Mouse (Mus musculus) heart, postnatal 0 days (tissue): ENCODE data around the gene Ppme1. TPM values are rescaled to one million over a fixed set of nuclear protein-coding genes. Genes with fewer than 3 reads are reported as not detected.

ENCODE experiments used
- ATAC-seq: fragments of 200-750 bp; cut with Nextera tagmentation; 2 replicates; pipeline ENCODE4 v1.8.0; 2017; ENCODE audit warnings: low read depth, moderate number of reproducible peaks, moderate library complexity; ENCODE audit not compliant: insufficient read depth
- DNase-seq: peaks from one replicate; pipeline ENCODE4 v3.0.0-alpha.2; 2016; ENCODE audit warnings: low spot score
- H3K27ac ChIP-seq: fragments of 300-500 bp; sonication (generic); 2 replicates; pipeline ENCODE4 v1.5.1; 2014; ENCODE audit warnings: low read depth, mild to moderate bottlenecking
- H3K27me3 ChIP-seq: fragments of 300-500 bp; sonication (generic); 2 replicates; pipeline ENCODE4 v1.6.1; 2014; ENCODE audit warnings: low read length, mixed read lengths; ENCODE audit not compliant: control insufficient read depth, insufficient read depth
- H3K36me3 ChIP-seq: fragments of 300-500 bp; sonication (generic); replicated peaks from 2 replicates; pipeline ENCODE4 v1.6.1; 2014; ENCODE audit warnings: low read length, mixed read lengths; ENCODE audit not compliant: control insufficient read depth, insufficient read depth
- H3K4me1 ChIP-seq: fragments of 300-500 bp; sonication (generic); 2 replicates; pipeline ENCODE4 v1.6.1; 2014; ENCODE audit warnings: antibody characterized with exemption; ENCODE audit not compliant: control insufficient read depth, insufficient read depth
- H3K4me2 ChIP-seq: fragments of 300-500 bp; sonication (generic); 2 replicates; pipeline ENCODE4 v1.6.1; 2014; ENCODE audit warnings: low read depth, mild to moderate bottlenecking, low read length, moderate library complexity
- H3K4me3 ChIP-seq: fragments of 300-500 bp; sonication (generic); 2 replicates; pipeline ENCODE4 v1.5.1; 2014; ENCODE audit warnings: low read depth, low read length
- H3K9ac ChIP-seq: fragments of 300-500 bp; sonication (generic); replicated peaks from 2 replicates; pipeline ENCODE4 v1.6.1; 2014; ENCODE audit warnings: low read depth, low read length, mixed read lengths
- H3K9me3 ChIP-seq: fragments of 300-500 bp; sonication (generic); replicated peaks from 2 replicates; pipeline ENCODE4 v1.6.1; 2016; ENCODE audit warnings: low read length; ENCODE audit not compliant: control insufficient read depth
- CTCF ChIP-seq: IDR thresholded peaks from 2 replicates; pipeline ENCODE4 v1.5.1; 2016; ENCODE audit warnings: antibody characterized with exemption, control low read depth, low read depth
- EP300 ChIP-seq: IDR thresholded peaks from 2 replicates; pipeline ENCODE4 v1.6.1; 2016; ENCODE audit warnings: antibody characterized with exemption, low read depth
- WGBS: fragments of 180-500 bp; shearing (Covaris S2); extraction: QIAGEN DNeasy Blood & Tissue Kit; methylation state at CpG from one replicate; pipeline ENCODE4 v1.1.7; 2014; 5-methylcytosine and 5-hydroxymethylcytosine counted together
- polyA plus RNA-seq: library from polyadenylated mRNA; unstranded; fragments of >200 nt; fragmentation: Nextera tagmentation; extraction: Ambion mirVana; gene quantifications from 2 replicates; pipeline ENCODE4 v1.2.1, GENCODE M21; 2015
- total RNA-seq: library from RNA; depleted of rRNA; stranded (reverse); fragments of >200 nt; gene quantifications from 2 replicates; pipeline ENCODE4 v1.2.3, GENCODE M21; 2014; ENCODE audit warnings: low replicate concordance

Ppme1 gene
- total and polyA plus RNA-seq, 2 experiments from 2014 or later = 48.7 to 80.3 TPM

GRCm38 (mm10) chr7:100356324-100356723, 15.8 kb downstream of the Ppme1 start:
- WGBS = 80% methylated on average over 5 of the region's 5 CpGs
- ATAC-seq = no peak

GRCm38 (mm10) chr7:100354984-100355383, 17.1 kb downstream of the Ppme1 start:
- ATAC-seq = peak; percentile 96
- H3K36me3 ChIP-seq = peaks cover 12% of the 10 kb centered on the region; the same call in 1 of the 2 replicates
- H3K9me3 ChIP-seq = no peaks in the 10 kb centered on the region
- H3K4me3 ChIP-seq = no peak overlapping the region
- no peak overlapping the region for H3K4me2 ChIP-seq
- H3K27ac ChIP-seq = peak overlapping the region; percentile 91
- 44% methylated on average over 4 of the region's 4 CpGs for WGBS
- DNase-seq = peak; percentile 91
- peak; percentile 70; the same call in 1 of the 2 replicates for TF ChIP-seq EP300
- no peak for TF ChIP-seq CTCF
- no peaks in the 10 kb centered on the region for H3K27me3 ChIP-seq
- H3K9ac ChIP-seq = no peak overlapping the region
- H3K4me1 ChIP-seq = peaks cover 19% of the 10 kb centered on the region

More at GRCm38 (mm10) chr7:100356324-100356723, 15.8 kb downstream of the Ppme1 start:
- H3K9me3 ChIP-seq = no peaks in the 10 kb centered on the region
- H3K4me1 ChIP-seq = peaks cover 19% of the 10 kb centered on the region
- peaks cover 6% of the 10 kb centered on the region; the same call in 1 of the 2 replicates for H3K36me3 ChIP-seq
- peak overlapping the region; percentile 65 for H3K27ac ChIP-seq
- TF ChIP-seq CTCF = no peak
- no peak for TF ChIP-seq EP300
- H3K4me3 ChIP-seq = no peak overlapping the region
- no peaks in the 10 kb centered on the region for H3K27me3 ChIP-seq
- H3K4me2 ChIP-seq = no peak overlapping the region
- no peak overlapping the region for H3K9ac ChIP-seq
- DNase-seq = no peak

DNA sequence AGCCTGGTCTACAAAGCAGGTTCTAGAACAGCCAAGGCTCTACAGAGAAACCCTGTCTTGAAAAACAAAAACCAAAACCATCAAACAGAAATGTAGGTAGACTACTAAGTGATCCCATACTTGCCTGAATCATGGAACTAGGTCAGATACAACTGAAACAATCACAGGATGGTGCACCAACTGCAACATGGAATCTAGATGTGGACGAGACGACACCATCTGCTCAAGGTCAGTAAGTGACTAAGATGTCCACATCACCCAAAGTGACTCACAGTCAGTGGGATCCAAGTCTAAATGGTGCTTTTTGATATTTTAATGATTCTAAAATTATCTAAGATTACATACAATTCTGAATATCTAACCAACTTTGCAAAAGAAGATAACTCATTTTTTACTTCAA, 36.2 kb downstream of the Ppme1 start:
- Histone ChIP-seq H3K4me3 (no peak overlapping the region), H3K4me1 (no peaks in the 10 kb centered on the region), H3K9ac (no peak overlapping the region), H3K36me3 (peaks cover 89% of the 10 kb centered on the region), H3K27me3 (no peaks in the 10 kb centered on the region), H3K4me2 (no peak overlapping the region), H3K27ac (no peak overlapping the region), H3K9me3 (no peaks in the 10 kb centered on the region)
- 88% methylated on average over 2 of the region's 2 CpGs for WGBS
- TF ChIP-seq EP300 (no peak), CTCF (no peak)
- ATAC-seq (no peak), DNase-seq (no peak)

- ATAC-seq (no peak), DNase-seq (no peak)
- H3K4me2 ChIP-seq = no peak overlapping the region
- 80% methylated on average over 3 of the region's 3 CpGs for WGBS
- no peaks in the 10 kb centered on the region for H3K27me3 ChIP-seq
- no peaks in the 10 kb centered on the region for H3K9me3 ChIP-seq
- H3K4me1 ChIP-seq = no peaks in the 10 kb centered on the region
- no peak overlapping the region for H3K4me3 ChIP-seq
- no peak for TF ChIP-seq EP300
- no peak for TF ChIP-seq CTCF
- no peak overlapping the region for H3K27ac ChIP-seq
- H3K9ac ChIP-seq = no peak overlapping the region
- peaks cover 87% of the 10 kb centered on the region for H3K36me3 ChIP-seq
Measured at GRCm38 (mm10) chr7:100331269-100331668, 40.8 kb downstream of the Ppme1 start.

GRCm38 (mm10) chr7:100328636-100329035, 43.5 kb downstream of the Ppme1 start:
- H3K27me3 ChIP-seq = no peaks in the 10 kb centered on the region
- no peak overlapping the region for H3K27ac ChIP-seq
- no peaks in the 10 kb centered on the region for H3K9me3 ChIP-seq
- DNase-seq (no peak), ATAC-seq (no peak)
- no peak overlapping the region for H3K9ac ChIP-seq
- WGBS = 75% methylated on average over 4 of the region's 4 CpGs
- peaks cover 67% of the 10 kb centered on the region for H3K36me3 ChIP-seq
- no peaks in the 10 kb centered on the region for H3K4me1 ChIP-seq
- H3K4me3 ChIP-seq = no peak overlapping the region
- H3K4me2 ChIP-seq = no peak overlapping the region
- no peak for TF ChIP-seq CTCF
- no peak for TF ChIP-seq EP300

- ATAC-seq (peak; percentile 51), DNase-seq (no peak)
- H3K27ac ChIP-seq = no peak overlapping the region
- peaks cover 56% of the 10 kb centered on the region for H3K36me3 ChIP-seq
- no peak overlapping the region for H3K9ac ChIP-seq
- no peaks in the 10 kb centered on the region for H3K9me3 ChIP-seq
- no peaks in the 10 kb centered on the region for H3K27me3 ChIP-seq
- no peaks in the 10 kb centered on the region for H3K4me1 ChIP-seq
- WGBS = 60% methylated on average over 7 of the region's 7 CpGs
- TF ChIP-seq EP300 = no peak
- TF ChIP-seq CTCF = no peak
- H3K4me3 ChIP-seq = no peak overlapping the region
- no peak overlapping the region for H3K4me2 ChIP-seq
Measured at GRCm38 (mm10) chr7:100327514-100327913, 44.6 kb downstream of the Ppme1 start.
